Mouse (Mus musculus) liver, adult 2 months (tissue): ENCODE data around the gene F7.

ENCODE experiments used
- CTCF ChIP-seq: fragments of 200-500 bp; IDR thresholded peaks from 2 replicates; pipeline ENCODE4 v1.5.1; 2011; ENCODE audit warnings: low read depth, low read length, control low read depth
- POLR2A ChIP-seq: fragments of 200-500 bp; IDR thresholded peaks from 2 replicates; pipeline ENCODE4 v1.6.1; 2011; ENCODE audit warnings: low read length, control low read depth; ENCODE audit not compliant: insufficient read depth; ENCODE audit errors: extremely low read depth

GRCm38 (mm10) chr8:12976290-12976689 lies 49.5 kb upstream of the F7 start:
- TF ChIP-seq POLR2A (no peak), CTCF (no peak)
